Mouse (Mus musculus) T-helper 1 cell (primary cell): ENCODE measurements around the gene Vps16.

Source experiments
- in situ Hi-C: fragments of 300-600 bp; cut with MboI, MseI; formaldehyde crosslinking; loops from one replicate; pipeline ENCODE4 v1.15.1; 2025; ENCODE audit warnings: high pct_unique_total_duplicates

Gene Vps16

DNA sequence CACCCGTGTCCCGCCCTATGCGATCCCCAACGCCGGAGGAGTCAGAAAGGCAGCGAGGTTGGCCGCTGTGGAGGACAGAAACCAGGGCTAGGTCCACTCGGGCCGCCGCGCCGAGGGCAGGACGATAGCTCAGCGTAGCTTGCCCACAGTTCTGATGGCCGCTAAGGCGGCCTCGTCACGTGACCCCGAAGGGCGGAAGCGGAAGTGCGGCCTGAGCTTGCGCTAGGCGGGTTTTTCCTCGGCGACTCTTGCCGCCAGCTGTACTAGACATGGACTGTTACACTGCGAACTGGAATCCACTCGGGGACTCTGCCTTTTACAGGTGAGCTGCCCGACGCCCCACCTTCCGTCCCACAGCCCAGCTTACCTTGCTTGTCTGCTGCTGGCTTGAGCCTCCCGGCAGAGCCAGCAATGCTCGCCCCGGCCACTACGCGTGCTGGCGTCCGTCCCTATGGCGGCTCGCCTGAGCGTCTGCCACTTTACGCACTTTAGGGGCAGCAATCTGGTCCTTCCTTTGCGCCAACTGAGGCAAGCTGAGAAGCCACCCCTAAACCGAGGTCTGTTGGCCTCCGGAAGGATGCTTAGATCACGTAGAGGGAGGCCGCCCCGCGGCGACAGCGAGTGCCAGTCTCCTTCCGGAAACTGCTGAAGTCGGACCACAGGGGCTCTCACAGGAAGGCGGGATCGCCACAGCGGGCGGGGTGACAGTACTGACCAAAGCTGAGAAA lies at the start of gene Vps16, which contains the start of gene Pced1a:
TSS of gene Vps16 (plus strand) at position 214 of the 728 bp plus-strand sequence.
TSS of gene Pced1a (minus strand) at position 576 of the 728 bp plus-strand sequence.
- in situ Hi-C loops: loop anchor here (5.0 to 10.0 kb wide), 2 partner anchors 142 to 249 kb away; partner anchors contain the start of genes Idh3b and Snrpb

DNA sequence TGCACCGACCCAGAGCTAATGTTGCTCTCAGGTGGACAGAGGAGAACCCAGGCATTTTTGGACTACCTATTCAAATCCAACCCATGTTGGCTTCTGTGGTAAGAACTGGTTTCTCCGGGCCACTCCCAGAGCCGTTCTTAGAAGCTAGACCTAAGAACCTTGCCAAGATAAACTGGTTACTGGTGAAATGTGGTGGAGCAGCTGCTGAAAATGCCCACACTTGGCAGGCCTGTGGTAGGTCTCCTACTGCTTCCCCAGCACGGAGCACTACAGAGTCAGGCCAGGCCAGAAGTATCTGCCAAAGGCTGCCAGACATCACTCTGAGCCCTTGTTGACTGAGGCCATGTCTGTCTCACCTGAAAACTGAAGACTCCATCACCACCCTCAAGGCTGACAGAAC lies 49.2 kb upstream of the Vps16 start:
- in situ Hi-C loops: no loop called here

DNA sequence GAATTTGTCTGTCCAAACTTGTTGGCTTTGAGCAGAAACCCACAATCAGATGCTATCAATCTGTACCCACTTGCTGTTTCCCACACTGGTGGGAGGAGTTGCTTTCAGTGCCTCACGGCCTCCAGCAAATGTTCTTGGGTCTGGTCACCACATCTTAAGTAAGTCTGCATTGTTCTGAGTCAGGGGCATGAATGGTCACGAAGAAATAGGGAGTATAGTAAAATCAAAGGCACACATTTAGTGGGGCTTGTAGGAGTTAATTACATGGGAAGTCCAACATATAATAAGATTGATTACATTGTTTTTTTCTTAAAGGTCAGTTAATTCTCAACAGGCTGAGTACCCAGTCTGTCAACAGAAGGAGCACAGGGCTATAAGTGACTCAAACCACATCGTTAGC lies 40.9 kb upstream of the Vps16 start:
- in situ Hi-C loops: no loop called here

DNA sequence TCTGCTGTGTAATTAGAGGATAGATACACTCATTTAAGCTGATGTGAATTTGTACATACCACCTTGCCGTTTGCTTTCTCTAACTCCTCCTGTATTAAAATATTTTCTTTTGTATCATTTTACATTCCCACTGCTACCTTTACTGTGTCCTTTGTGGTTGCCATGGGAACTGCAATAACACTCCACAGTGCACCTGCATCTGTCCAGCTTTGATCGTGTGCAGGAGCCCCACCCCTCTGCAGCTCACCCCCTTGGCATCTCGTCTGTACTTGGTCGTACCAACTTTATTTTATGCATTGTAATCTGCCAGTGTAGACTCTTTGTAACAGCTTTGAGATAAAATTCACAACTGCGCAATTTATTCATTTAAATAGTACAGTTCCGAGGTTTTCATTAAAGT lies 40.2 kb upstream of the Vps16 start:
- in situ Hi-C loops: no loop called here

DNA sequence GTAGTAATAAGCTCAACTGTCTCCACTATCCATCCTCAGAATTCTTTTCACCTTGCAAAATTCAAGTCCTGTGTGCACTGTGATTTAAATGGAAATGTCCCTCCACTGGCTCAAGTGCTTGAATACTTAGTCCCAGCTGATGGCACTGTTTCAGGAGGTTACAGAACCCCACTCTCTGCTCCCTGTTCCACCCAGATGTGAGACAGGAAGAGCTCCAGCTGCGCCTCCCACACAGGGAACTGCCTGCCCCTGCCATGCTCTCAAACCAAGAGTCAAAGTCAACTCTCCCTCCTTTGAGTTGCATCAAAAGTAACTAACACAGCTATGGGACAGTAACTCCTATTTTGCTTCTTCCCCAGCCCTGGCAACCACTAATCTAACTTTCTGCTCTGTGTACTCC lies 37.9 kb upstream of the Vps16 start:
- in situ Hi-C loops: no loop called here

DNA sequence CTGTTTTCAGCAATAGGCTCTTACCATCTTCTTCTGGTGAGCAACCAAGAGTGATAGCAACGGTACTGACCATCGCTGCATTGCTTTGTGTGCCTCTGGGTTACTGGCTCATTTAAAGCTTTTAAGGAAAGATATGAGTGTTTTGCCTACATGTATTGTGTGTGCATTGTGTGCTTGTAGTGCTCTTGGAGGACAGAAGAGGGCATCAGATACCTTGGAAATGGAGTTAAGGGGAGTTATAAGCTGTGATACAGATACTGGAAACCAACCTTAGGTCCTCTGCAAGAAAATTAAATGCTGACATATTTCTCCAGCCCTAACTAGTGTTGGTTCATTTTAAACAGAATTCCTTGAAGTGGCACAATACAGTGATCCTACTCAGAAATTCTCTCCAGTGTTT lies 35.3 kb upstream of the Vps16 start:
- in situ Hi-C loops: no loop called here

DNA sequence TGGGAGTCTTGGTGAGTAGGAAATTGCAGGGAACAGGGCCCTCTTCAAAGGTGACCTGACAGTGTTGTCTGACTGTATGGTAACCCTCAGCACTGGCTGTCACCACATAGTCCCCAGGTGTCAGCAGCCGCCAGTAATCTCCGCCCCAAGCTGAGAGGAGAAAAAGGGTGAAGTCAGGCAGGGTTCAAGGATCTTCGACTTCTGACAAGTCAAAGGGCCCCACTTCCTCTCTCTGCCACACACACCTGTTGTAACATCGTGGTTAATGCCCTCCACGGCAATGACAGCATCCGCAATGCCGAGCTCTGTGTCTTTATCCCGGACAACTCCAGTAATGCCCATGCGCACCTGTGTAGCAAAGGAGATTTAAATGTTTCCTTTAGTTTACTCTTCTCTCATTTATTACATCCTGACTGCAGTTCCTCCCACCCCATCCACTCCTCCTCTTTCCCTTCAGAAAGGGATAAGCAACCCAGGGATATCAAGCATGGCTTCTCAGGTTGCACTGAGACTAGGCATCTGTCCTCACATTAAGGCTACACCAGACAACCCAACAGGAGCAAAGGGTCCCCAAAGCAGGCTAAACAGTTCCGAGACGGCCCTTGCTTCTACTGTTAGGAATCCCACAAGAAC lies 33.0 kb upstream of the Vps16 start:
- in situ Hi-C loops: no loop called here

DNA sequence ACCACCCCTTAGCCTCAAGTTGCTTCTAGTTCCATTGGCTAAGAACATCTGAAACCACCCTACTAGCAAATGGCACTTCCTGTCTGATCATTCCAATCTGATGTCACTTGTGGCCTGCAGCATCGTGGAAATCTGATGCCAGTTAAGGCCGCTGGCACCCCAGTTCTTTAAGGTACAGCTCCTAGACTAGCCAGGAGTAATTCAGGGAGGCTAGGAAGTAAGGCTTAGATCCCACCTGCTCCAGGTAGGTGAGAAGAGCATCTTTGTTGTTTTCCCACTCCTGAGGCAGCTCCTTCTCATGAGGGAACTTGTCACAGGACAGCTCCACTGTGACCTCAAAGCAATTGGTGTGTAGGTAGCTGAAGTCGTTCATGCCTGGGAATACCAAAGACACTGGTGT lies 31.3 kb upstream of the Vps16 start:
- in situ Hi-C loops: no loop called here

DNA sequence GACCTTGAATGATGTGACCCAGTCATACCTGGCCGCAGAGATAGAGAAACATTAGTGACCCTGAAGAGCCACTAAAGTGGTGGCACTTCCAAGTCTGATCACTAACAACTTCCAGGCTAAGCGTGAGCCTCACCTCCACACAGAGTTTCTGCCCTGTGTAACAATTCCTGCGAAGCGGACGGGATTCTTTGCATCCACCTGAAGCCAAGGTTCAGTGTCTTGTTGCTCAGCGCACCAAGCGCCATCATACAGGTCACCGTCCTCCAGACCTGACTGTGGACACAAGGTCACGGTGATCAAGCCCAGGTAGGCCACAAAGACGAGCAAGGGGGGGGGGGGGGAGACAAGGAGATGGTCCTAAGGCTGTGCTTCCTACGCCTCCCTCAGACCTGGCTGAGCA lies 28.4 kb upstream of the Vps16 start:
- in situ Hi-C loops: no loop called here

DNA sequence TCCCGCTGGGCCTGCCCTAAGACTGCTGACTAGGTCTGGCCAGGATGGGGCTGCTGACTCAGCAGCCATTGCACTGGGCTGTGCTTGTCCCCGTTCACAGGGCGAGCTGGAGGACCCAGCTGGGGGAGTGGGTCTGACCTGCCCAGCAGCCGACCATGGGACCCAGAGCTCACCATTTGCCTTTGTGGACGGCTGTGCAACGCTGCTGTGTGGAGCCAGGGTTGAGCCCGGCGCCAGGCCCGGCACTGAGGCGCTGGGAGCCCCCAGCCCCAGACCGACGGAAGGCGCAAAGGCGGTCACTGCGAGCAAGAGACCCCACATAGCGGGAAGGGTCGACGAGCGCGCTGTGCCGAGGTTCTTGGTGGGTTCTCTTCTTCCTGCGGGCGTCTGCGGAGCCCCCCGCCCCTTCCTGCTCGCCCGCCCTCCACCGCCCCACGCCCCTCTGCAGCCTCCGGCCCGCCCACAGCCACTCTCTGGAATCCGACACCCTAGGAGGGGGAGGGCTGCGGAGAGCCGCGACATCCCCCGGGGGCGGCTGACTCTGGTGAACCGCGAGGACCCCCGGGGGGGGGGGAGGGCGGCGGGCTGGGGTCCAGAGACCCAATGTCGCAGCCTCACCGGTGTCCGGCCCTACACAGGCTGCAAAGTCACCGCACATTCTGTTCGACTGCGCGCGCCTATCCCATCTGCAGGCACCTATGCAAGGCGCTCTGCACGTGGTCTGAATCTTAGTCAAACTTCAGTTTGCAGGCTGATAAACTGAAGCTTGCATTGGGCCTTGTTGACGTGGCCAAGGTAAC lies 26.8 kb upstream of the Vps16 start, which contains the start of gene Cpxm1:
TSS of gene Cpxm1 (minus strand) at position 389 of the 800 bp plus-strand sequence.
- in situ Hi-C loops: no loop called here

DNA sequence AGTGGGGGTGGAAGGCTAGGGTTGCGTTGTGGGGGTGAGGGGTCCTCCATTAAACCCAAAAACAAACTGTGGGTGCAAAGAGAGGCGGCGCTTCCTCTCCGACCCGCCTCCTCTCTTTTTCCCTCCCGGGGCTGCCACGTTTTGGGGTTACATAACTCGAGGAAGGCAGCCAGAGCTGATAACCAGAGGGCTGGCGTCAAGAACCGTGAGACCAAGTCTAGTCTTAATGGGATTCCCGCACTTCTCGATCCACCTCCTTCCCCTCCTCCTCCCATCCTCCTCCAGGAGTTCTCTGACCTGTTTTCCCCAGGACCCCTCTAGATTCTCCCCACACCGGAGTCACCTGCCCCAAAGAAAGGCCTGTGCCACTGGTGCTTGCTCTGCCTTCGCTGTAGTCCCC lies 26.0 kb upstream of the Vps16 start:
- in situ Hi-C loops: no loop called here

DNA sequence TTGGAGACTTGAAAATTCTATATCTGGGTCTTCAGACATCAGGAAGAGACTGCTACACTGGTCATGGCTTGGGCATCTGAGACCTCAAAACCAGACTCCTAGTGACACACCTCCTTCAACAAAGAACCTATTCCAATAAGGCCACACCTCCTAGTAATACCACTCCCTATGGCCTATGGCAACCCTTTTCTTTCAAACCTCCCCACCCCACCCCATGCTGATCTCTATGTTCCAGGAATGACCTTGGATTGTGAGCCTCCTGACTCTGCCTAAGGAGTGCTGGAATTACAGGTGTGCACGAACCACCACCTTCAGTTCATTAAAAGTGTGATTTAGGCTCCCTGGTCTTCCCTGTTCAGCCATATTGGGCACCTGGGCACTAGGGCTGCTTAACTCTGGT lies 24.1 kb upstream of the Vps16 start:
- in situ Hi-C loops: no loop called here

DNA sequence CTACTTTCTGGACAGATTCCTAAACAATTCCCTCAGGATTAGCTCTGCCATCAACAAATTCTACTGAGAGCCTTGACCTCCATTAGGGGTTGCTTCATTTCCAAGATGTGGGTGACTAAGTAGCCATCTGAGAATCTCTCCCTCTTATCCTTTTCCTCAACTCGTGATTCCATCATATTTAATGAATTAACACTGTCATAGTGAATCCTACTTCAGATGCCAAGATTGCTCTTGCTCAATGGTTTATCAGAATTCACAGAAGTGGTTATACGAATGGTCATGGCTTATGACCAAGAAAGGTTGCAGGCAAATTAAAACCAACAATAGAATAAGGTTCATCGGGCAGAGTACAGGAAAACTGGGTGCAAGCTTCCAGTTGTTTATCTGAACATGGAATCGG lies 22.2 kb upstream of the Vps16 start:
- in situ Hi-C loops: no loop called here

DNA sequence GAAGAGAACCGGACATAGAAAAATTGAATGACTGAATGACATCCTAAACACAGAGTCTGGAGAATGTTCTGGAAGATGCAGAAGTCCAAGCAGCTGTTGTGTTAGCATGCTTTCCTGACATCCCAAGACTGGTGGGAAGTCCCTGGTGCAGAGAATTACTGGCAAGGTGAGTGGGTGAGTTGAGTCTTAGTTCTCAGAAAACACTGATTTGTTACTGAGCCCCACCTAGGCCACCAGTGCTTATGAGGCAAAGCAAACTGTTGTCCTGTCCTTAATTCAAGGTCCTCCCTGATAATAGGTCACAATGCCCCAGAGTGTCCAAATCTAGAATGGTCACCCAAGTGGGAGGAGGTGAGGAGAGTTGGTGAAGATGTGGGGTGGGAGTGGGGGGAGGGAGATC lies 19.2 kb upstream of the Vps16 start, which contains the start of the genes Gm28372 and 1700020A23Rik:
TSS of gene Gm28372 (plus strand) at position 301 of the 400 bp plus-strand sequence.
TSS of gene 1700020A23Rik (plus strand) at position 321 of the 400 bp plus-strand sequence.
- in situ Hi-C loops: no loop called here

DNA sequence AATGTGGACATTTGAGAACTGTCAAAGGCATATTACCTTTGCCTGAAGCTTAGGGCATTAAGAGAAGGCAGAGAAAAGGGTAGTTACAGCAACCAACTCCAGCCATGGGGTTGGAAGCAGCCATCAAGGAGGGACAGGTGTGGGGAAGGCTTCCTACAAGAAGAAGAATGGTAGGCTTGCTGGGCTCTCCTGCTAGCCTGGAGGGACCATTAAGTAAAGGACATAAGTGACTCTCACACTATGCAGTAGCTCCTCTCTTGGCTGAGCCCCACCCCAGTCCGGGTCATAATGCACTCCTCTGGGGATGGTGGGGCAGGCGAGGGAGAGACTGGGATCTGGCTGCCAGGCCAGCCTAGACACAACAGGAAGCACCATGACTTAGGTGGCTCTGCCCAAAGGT lies 18.0 kb upstream of the Vps16 start, which contains the start of gene Tmem239:
TSS of gene Tmem239 (plus strand) at position 301 of the 400 bp plus-strand sequence.
- in situ Hi-C loops: no loop called here

DNA sequence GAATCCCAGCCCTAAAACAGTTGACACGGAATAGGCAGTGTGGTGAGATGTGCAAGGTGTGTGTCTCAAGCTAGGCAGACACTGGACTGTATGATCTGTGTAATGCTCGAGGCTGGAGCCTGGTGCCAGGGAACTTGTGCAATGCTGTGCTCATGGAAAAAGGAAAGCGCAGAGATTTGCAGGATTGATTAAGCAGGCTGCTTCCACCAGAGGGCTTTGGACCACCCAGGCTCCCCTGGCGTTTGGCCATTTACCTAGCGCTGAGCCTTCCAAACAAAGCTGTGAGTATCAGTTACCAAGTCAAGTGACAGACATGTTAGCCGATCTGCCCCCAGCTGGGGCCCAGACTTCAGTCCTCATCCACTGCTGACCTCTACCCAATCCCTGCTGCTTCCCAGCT lies 15.9 kb upstream of the Vps16 start:
- in situ Hi-C loops: no loop called here

DNA sequence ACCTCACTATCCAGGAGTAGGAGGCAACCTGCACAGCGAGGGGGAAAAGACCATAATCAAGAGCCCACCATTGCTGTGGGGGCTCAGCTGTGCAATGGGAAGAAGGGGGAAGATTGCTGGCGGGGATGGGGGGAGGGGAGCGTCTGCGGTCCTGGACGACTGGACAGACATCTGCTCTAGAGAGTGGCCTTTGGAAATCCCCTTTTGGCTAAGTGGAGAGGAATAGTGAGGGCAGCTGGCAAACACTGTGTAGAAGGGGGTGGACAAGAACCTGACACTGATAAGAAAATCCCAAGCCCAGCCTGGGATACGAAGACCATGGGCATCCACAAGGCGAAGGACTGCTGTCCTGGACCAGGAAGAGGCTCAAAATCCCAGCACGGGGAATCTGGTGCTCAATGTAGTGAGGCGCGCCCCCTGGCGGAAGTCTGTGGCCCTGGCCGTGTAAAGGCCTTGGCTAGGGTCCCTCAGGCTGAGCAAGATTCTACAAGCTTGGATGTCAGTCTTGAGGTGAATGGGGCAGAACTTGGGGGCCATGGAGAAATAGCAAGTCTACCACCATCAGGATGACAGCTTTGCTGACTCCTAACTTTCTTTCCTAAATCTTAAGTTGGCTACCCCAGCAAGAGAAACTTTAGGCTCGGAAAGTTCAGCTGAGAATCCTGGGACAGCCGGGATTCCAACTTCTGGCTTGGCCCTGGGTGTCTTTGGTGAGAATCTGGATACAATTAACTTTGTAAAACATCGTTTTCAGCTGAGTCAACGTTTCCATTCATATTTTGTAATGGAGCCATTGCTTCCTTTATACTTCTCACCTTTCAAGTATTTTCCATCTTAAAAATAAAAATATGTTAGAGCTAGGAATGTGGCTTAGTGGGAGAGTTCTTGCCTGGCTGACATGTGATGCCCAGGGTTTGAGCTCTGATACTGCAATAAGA lies 12.3 kb upstream of the Vps16 start:
- in situ Hi-C loops: no loop called here

DNA sequence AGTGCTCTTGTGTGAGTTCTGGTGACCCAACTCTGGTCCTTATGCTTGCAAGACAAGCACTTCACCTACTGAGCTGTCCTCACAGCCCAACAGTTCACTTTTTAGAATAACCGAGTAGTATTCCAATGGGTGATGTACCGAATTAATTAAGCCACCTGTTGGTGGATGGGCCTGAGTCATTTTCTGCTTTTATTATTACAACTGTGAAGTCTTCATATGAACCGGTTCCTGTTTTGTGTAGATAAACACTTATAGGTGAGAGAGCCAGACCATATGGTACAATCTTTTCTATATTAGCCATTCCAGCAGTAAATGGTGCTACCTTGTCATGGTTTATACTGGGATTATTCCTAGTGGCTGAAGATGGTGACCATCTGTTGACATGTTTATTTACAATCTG lies 11.4 kb upstream of the Vps16 start:
- in situ Hi-C loops: no loop called here

DNA sequence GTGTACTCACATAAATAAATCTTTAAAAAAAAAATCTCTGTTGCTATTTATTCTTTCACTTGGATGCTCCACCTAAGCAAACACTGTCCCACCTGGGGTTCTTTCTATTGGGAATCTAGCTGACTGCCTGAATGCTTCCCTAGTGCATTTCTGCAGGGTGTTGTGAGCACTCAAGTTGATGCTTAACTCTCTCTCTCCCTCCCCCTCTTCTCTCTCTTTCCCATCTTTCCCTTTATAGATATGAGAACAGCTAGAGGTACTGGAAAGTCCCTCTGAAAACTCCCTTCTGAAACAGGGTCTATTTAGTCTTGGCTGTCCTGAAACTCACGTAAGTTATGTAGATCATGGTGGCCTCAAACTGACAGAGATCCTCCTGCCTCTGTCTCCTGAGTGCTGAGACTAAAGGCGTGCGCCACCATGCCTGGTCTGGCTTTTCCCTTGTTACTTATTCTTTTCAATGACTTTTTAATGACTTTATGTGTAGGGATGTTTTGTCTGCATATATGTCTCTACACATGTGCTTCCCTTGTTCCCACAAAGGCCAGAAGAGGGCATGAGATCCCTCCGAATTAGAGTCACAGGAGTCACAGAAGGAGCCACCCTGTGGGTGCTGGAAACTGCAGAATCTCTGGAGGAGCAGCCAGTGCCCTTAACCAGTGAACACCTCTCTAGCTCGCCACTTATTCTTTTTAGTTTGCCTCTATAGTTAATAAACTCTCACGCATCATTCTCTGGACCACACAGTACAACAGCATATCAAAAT lies 9.9 kb upstream of the Vps16 start:
- in situ Hi-C loops: no loop called here
